Mouse (Mus musculus): ENCODE results near the gene Oip5. TPM values are rescaled to one million over a fixed set of nuclear protein-coding genes. Genes with fewer than 3 reads are reported as not detected.
"Not testable (repeated sequence)": the region's sequence is repeated elsewhere in the genome, so short reads cannot be mapped to it uniquely, and the experiment has no call there.

Oip5 gene
- total RNA-seq (2015) (19.5 and 21.9 TPM in 2 replicates), total RNA-seq (2017) (26.9 and 29.6 TPM in 2 replicates)

GRCm38 (mm10) chr2:119618199-119618982 is at the start of gene Oip5, which contains the start of gene Nusap1:
TSS of gene Oip5 (minus strand) at chr2:119618469.
TSS of gene Nusap1 (plus strand) at chr2:119618298.
- peak; percentile 97 for ATAC-seq (replicated peaks; ENCODE audit: poor library complexity)

- not testable (repeated sequence) for ATAC-seq (replicated peaks; ENCODE audit: poor library complexity)
Measured at GRCm38 (mm10) chr2:119665744-119666143, 47.5 kb upstream of the Oip5 start.

GRCm38 (mm10) chr2:119662220-119663182 is 44.2 kb upstream of the Oip5 start, which contains the start of gene Ndufaf1:
TSS of gene Ndufaf1 (minus strand) at chr2:119662827.
- peak; percentile 95 for ATAC-seq (replicated peaks; ENCODE audit: poor library complexity)

GRCm38 (mm10) chr2:119644254-119644653 is 26.0 kb upstream of the Oip5 start:
- no peak for ATAC-seq (replicated peaks; ENCODE audit: poor library complexity)

GRCm38 (mm10) chr2:119641214-119641912 is 23.1 kb upstream of the Oip5 start:
- ATAC-seq (replicated peaks; ENCODE audit: poor library complexity), result no peak; the same call in 1 of the 2 replicates

GRCm38 (mm10) chr2:119636781-119637180 is 18.5 kb upstream of the Oip5 start:
- ATAC-seq (replicated peaks; ENCODE audit: poor library complexity), result 0 out of 2 replicates have a peak, but pooled peaks have one; percentile 34

- ATAC-seq (replicated peaks; ENCODE audit: poor library complexity), result no peak
Measured at GRCm38 (mm10) chr2:119621302-119621701, 3.0 kb upstream of the Oip5 start.

GRCm38 (mm10) chr2:119619002-119619401 is 733 bp upstream of the Oip5 start:
- not testable (repeated sequence) for ATAC-seq (replicated peaks; ENCODE audit: poor library complexity)

GRCm38 (mm10) chr2:119617841-119618198 is 449 bp downstream of the Oip5 start:
- ATAC-seq (replicated peaks; ENCODE audit: poor library complexity), result peak; percentile 43; the same call in 1 of the 2 replicates

GRCm38 (mm10) chr2:119607023-119607422 is 11.2 kb downstream of the Oip5 start:
- ATAC-seq (replicated peaks; ENCODE audit: poor library complexity), result peak; percentile 87

- ATAC-seq (replicated peaks; ENCODE audit: poor library complexity), result peak; percentile 73
Measured at GRCm38 (mm10) chr2:119605361-119605973, 12.8 kb downstream of the Oip5 start.

GRCm38 (mm10) chr2:119603909-119604308 is 14.4 kb downstream of the Oip5 start:
- 0 out of 2 replicates have a peak, but pooled peaks have one; percentile 27 for ATAC-seq (replicated peaks; ENCODE audit: poor library complexity)

- no peak for ATAC-seq (replicated peaks; ENCODE audit: poor library complexity)
Measured at GRCm38 (mm10) chr2:119602488-119602887, 15.8 kb downstream of the Oip5 start.

- not testable (repeated sequence) for ATAC-seq (replicated peaks; ENCODE audit: poor library complexity)
Measured at GRCm38 (mm10) chr2:119601575-119601974, 16.7 kb downstream of the Oip5 start.

- ATAC-seq (replicated peaks; ENCODE audit: poor library complexity), result no peak
Measured at GRCm38 (mm10) chr2:119601027-119601426, 17.2 kb downstream of the Oip5 start.

- no peak for ATAC-seq (replicated peaks; ENCODE audit: poor library complexity)
Measured at GRCm38 (mm10) chr2:119596781-119597330, 21.4 kb downstream of the Oip5 start.

- no peak for ATAC-seq (replicated peaks; ENCODE audit: poor library complexity)
Measured at GRCm38 (mm10) chr2:119595308-119595707, 23.0 kb downstream of the Oip5 start.

- peak; percentile 97 for ATAC-seq (replicated peaks; ENCODE audit: poor library complexity)
Measured at GRCm38 (mm10) chr2:119594113-119594981, 23.9 kb downstream of the Oip5 start.

- ATAC-seq (replicated peaks; ENCODE audit: poor library complexity), result no peak
Measured at GRCm38 (mm10) chr2:119593765-119594112, 24.5 kb downstream of the Oip5 start.
